Mouse (Mus musculus): Measurements from ENCODE around the gene Lgr6.

Gene Lgr6

GRCm38 (mm10) chr1:135011912-135012311, 93.2 kb downstream of the Lgr6 start:
- no peak for DNase-seq

GRCm38 (mm10) chr1:135009833-135010232, 95.2 kb downstream of the Lgr6 start:
- DNase-seq, result no peak

DNA sequence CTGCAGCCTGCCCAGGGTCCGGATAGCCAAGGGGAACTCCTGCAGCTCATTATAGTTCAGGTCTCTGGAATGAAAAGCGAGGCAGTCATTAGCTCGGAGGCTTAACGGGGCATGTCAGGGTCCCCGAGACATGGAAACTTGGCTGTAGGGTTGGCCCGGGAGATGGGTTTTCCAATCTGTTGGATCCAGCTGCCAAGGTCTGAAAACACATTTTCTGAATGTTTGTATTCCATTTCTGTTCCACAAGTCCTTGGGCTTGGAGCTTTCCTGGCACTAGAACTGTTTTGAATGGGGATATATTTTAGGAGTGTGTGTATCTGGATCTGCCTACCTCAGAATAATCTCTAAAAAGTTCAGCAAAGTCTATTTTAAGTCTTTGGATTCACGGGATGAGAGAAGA, 99.4 kb downstream of the Lgr6 start:
- no peak for DNase-seq

DNA sequence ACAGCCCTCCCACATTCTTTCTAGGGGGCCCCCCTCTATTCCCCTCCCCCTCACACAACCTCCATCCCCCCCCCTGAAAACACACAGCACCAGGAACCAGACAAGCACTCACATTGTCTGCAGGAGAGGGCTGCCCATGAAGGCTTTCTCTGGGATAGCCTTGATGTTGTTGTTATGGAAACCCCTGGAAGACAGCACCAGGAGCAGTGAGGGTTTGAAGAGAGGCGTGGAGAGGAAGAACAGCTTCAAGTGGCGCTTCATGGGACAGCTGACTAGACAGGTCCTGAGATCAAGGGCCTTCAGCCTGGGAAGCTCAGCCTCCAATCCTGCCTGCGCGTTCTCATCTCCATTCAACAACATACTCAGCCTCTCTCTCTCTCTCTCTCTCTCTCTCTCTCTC, 101.7 kb downstream of the Lgr6 start:
- no peak for DNase-seq

GRCm38 (mm10) chr1:135000527-135000926, 104.5 kb downstream of the Lgr6 start:
- no peak for DNase-seq

- DNase-seq, result no peak
Observed at GRCm38 (mm10) chr1:134998231-134998630, 106.8 kb downstream of the Lgr6 start.

DNA sequence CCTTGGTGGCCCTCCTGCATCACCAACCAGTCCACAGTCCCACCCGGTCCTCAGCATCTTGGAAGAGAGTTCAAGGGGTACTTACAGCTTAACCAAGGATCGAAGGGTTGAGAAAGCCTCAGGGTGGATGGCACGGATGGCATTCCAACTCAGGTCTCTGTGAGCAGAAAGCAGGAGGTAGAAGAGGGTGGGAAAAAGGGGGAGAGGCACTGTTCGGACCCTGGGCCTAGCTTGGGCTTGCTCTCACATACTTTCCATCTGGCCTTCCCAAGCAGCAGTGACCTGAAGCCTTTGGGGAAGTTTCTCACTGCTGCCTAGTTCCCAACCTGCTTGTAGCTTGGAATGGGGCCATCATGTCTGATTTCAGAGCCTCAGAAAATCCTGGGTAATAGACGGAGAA, 107.5 kb downstream of the Lgr6 start:
- DNase-seq, result no peak

GRCm38 (mm10) chr1:134996471-134996870, 108.6 kb downstream of the Lgr6 start:
- DNase-seq, result no peak

DNA sequence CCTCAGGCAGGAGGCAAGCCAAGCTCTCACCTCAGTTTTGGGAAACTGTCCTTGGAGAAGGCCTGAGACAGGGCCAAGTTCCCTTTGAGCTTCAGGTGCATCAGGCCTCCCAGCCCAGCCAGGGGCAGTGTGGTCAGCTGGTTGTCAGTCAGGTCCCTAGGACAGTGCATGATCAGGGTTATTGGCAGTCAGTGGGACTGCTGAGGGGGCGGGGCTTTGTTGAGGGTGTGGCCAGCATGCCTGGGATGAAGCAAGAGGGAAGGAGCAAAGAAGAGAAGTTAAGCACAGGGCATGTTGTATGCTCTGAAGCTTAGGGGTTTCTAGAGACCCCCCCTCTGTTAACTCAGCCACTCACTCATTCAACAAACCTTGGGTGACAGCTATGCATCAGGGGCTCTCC, 109.1 kb downstream of the Lgr6 start:
- DNase-seq, result no peak

GRCm38 (mm10) chr1:134995437-134995836, 109.6 kb downstream of the Lgr6 start:
- no peak for DNase-seq

DNA sequence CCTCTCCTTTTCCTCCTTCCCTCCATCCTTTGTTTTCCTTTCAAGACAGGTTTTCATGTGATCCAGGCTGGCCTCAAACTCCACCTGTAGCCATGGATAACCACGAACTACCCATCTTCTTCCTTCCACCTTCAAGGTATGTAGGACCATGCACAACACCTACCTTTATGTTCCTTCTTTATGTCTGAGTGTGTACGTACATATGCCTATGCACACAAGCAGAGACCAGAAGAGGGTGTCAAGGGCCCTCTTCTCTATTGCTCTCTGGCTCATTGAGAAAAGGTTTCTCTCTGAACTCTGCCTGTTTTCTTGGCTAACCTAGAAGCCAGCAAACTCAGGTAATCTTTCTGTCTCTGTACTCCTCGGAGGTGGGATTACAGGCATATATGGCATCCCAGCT, 110.3 kb downstream of the Lgr6 start:
- no peak for DNase-seq

DNA sequence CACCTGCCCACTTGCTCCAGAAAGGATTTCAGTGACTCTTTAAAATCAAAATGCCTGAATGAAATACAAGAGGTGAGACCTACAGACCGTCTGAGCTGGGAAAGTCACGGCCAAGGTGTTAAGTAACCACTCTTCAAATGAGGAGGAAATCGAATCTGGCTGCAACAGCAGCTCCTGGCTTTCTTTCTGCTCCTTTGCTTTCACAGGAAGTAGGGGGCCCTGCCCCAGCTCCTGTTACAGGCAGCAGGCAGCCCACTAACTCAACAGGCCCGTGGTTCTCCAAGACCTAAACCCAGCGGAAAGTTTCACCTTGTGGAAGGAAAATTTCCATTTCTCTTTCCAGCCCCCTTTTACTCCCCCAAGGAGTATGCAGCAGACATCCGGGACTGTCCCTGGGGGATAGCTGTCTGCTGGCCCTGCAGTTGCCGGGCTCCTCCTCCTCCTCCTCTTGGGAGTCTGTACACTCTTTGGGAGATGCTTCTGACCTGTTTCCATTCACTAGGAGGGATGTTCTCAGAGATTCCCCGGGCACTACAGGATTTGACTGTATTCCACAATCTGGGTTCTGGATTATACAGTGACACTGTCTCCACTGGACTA, 112.9 kb downstream of the Lgr6 start:
- peak; percentile 41 for DNase-seq

- DNase-seq, result peak; percentile 92
Observed at GRCm38 (mm10) chr1:134989372-134989771, 115.7 kb downstream of the Lgr6 start.

DNA sequence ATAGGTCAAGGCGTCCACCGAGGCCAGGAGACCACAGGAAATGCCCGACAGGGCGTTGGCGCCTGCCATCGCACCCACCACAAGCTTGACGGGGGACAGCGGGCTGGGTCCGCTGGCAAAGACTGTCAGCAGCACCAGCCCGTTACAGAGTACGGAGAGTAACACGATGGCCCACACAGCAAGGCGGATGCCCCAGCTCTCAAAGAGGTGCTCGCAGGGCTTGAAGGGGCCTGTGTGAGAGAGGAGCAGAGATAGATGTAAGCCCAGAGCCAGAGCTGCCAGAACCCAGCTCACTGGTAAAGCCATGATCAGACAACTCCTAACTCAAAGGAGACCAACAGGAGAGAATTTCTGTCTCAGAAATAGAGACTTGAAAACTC, 117.1 kb downstream of the Lgr6 start:
- DNase-seq, result no peak

GRCm38 (mm10) chr1:134987173-134987961, 117.7 kb downstream of the Lgr6 start:
- DNase-seq, result peak; percentile 87

GRCm38 (mm10) chr1:134972920-134973319, 132.2 kb downstream of the Lgr6 start:
- DNase-seq, result no peak

GRCm38 (mm10) chr1:134965430-134965829, 139.6 kb downstream of the Lgr6 start:
- DNase-seq, result no peak

DNA sequence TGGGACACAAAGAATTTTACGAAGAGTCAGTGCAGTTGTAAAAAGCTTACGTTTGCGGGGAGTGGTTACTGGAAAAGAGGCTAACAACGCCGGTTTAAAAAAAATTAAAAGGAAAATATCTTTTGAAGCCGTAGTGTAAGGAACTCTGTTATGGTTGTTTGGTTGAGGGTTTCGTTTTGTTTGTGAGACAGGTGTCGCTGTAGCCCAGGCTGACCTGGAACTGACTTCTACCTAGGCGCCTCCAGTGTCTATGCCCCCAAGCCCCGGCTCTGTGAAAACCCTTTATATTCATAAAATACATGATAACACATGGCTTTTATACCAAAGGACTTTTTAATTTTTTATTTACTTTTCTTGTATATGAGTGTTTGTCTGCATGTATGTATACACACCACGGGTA, 142.3 kb downstream of the Lgr6 start:
- peak; percentile 28 for DNase-seq

DNA sequence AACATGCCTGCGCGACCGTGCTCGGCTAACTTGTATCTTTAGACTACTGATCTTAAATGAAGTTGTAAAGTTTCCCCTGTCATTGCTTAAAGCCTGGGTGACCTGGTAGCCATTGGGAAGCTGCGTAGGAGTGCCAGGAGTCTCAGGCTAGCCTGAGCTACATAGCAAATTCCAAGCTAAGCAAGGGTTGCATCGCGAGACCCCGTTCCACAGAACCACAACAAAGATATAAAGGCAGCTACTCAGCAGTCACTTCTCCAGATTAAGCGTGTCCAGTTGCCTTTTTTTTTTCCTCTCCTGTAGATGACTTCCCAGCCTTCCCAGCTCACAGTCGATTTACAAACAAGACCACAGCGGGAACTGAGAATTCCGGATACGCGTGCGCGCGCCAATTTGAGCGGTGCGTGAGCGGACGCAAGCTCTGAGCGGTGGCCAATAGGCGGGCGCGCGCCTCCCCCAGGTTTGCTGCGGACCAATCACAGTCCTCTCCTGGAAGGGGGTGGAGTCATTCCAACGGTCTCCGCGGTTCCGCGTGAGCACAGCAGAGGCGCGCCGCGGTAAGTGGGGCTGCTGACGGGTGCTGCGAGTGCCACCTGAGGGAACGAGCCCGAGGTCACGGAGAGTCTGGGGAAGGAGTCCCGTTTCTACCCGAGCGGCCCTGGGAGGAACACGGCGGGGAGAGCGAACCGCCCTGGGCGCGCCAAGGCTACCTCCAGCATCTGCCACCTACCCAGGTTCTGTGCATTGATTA, 142.8 kb downstream of the Lgr6 start, which contains the start of gene Ube2t:
Ube2t (plus strand) TSS at position 513 of the 751 bp plus-strand sequence.
- peak; percentile 98 for DNase-seq

DNA sequence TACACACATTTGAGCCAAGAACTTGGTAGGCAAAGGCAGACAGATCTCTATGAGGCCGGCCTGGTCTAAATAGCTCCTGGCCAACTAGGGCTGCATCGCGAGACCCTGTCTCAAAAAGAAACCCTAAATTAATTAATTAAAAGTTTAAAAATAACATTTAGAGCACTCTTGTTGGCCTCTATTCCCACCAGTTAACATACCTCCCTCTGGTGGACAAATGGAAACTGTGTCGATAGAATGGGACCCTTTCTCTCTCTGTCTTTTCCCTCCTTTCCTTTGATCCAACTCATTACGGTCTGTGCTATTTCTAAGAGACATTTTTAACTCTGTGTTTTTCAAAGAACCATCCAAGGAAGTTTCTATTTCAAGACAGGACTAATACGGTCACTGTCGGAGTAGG, 144.4 kb downstream of the Lgr6 start:
- DNase-seq, result no peak

DNA sequence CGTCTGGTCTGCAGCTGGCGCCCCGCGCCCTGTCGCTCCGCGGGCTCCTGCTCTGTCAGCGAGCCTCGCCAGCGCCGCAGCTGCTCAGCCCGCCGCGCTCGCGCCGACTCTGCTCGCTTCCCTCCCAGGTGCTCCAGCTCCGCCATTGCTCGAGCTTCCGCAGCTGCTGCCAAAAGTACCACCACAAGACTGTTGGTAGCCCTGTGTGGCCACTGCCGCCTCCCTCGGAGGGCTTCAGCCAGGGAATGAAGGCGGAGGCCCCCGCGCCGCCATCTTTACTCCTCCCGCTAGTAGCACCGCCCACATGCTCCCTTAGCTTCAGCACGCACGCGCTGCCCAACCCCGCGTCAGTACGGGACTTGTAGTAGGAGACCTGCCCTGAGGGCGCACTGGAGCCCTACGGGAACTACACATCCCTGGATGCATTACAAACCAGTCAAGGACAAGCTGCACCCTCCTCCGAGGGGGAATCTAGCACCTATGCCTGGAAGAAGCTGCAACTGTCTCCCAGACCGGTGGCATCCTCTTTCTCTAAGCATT, 149.4 kb downstream of the Lgr6 start, which contains the start of gene Ppp1r12b:
Ppp1r12b (minus strand) TSS at position 306 of the 540 bp plus-strand sequence.
- peak; percentile 98 for DNase-seq

DNA sequence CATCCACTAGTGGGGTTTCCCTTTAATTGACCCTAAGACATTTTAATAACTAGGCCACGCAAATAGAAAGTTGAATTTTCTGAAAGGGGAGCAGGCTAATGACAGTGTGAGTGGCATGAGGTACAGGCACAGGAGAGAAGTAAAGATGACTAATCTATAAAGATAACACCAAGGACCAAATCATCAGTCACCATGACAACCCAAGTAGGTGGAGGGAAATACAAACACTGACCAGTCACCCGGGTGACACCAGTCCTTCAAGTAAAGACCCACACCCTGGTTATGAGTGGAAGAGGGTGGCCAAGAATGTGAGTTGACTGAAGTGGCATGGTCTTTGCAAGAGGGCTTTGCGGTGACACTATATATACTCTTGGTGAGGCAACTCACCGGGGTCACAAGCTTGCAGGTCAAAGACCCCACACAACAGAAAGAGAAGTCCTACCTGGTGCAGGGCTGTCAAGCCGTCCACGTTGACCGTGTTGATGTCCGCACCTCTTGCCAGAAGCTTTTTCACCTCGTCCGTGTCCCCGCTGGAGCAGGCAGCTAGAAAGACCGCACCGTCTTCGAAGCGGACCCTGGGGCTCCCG, 149.9 kb downstream of the Lgr6 start:
- no peak for DNase-seq

DNA sequence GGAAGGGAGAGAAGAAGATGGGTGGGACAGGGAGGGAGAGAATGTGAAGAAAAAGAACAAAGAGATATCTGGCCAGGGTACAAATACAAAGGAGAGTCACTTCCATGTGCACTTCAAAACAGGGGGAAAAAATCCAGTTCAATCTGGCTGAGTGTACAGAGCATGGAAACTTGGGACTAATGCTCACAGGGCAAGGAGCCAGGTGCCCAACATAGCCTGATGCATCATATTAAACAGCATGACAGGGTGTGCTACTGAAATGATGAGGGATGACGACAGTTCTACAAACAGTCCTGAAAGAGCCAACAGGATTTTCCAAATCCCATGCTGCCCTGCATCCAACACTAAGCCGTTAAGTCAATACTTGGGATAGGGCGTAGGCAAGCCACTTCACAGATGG, 155.1 kb downstream of the Lgr6 start:
- no peak for DNase-seq

Data from embryo, embryonic 11 days (tissue).